Mouse (Mus musculus) lung, adult 2 months (tissue): ENCODE data around the gene C1qtnf6. TPM values are rescaled to one million over a fixed set of nuclear protein-coding genes. Genes with fewer than 3 reads are reported as not detected.

ENCODE experiments used
- DNase-seq: peaks from one replicate; pipeline ENCODE4 v3.0.0; 2022
- H3K4me1 ChIP-seq: fragments of 200-500 bp; 2 replicates; pipeline ENCODE4 v1.6.1; 2011; ENCODE audit warnings: low read length; ENCODE audit not compliant: control insufficient read depth, insufficient read depth
- H3K4me3 ChIP-seq: fragments of 200-500 bp; replicated peaks from 2 replicates; pipeline ENCODE3; 2011; ENCODE audit warnings: low read depth, mild to moderate bottlenecking, control low read depth, low read length; ENCODE audit errors: extremely low read depth
- CTCF ChIP-seq: fragments of 200-500 bp; IDR thresholded peaks from 2 replicates; pipeline ENCODE4 v1.5.1; 2011; ENCODE audit warnings: mild to moderate bottlenecking, low read length, control low read depth; ENCODE audit not compliant: insufficient read depth
- POLR2A ChIP-seq: fragments of 200-500 bp; IDR thresholded peaks from 2 replicates; pipeline ENCODE4 v1.6.1; 2011; ENCODE audit warnings: low read depth, mild to moderate bottlenecking, control low read depth, low read length, borderline replicate concordance; ENCODE audit errors: extremely low read depth
- WGBS: fragments of 180-500 bp; shearing (Covaris S2); methylation state at CpG from one replicate; pipeline ENCODE4 v1.1.7; 2018; 5-methylcytosine and 5-hydroxymethylcytosine counted together
- polyA plus RNA-seq: library from polyadenylated mRNA; depleted of rRNA; stranded (reverse); fragments of >200 nt; gene quantifications from 2 replicates; pipeline ENCODE4 v1.2.3, GENCODE M21; 2012

C1qtnf6 gene
- polyA plus RNA-seq, 1 experiment = 23.0 TPM

DNA sequence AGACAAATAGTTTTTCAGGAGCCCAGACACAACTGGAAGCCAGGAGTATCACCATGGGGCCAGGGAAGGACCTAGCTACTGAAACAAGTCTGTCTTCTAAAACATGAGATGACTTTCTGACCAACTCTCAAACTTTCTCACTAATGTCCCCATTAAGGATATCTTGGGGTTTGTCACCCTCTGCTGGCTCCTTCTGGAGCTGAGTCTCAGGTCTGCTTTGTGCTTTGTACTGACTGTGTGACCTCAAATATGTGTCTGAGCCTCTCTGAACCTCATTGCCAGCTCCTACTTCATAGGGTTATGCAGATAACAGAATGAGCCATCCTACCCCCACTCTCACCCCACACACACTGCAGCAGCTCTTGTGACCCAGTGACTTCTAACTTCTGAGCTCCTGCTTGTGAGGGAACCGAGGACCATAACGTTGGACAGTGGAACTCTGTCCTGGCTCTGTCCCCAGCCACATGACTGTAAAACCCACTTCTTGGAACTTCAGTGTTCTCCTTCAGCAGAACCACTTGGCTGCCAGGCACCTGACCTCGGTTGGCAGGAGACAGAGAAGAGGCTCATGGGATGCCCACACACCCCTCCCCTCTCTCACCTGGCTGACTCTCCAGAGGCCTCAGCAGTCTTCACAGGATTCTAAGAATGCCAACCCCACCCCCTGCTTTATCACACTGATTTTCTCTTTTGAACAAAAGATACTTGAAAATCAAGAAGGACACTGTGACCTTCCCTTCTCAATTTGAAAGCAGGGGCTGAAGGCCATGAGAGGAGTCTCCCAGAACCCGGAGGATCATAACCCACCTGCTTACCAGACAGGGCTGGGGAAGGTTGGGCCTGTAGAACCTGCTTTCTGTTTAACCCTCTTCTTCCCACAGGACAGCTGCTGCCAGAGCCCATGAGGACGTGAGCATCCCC lies 16.5 kb upstream of the C1qtnf6 start:
- WGBS = 35% methylated on average over 5 of the region's 5 CpGs
- no peaks in the 10 kb centered on the region for H3K4me1 ChIP-seq
- no peak overlapping the region for H3K4me3 ChIP-seq
- peak; percentile 75 for DNase-seq
- TF ChIP-seq POLR2A (no peak), CTCF (peak; percentile 16; the same call in 1 of the 2 replicates)

- Histone ChIP-seq H3K4me3 (no peak overlapping the region), H3K4me1 (no peaks in the 10 kb centered on the region)
- DNase-seq = no peak
- 70% methylated on average over 4 of the region's 4 CpGs for WGBS
- no peak for TF ChIP-seq POLR2A
- TF ChIP-seq CTCF = no peak
These were observed 14.8 kb upstream of the C1qtnf6 start for GRCm38 (mm10) chr15:78546060-78546459.

DNA sequence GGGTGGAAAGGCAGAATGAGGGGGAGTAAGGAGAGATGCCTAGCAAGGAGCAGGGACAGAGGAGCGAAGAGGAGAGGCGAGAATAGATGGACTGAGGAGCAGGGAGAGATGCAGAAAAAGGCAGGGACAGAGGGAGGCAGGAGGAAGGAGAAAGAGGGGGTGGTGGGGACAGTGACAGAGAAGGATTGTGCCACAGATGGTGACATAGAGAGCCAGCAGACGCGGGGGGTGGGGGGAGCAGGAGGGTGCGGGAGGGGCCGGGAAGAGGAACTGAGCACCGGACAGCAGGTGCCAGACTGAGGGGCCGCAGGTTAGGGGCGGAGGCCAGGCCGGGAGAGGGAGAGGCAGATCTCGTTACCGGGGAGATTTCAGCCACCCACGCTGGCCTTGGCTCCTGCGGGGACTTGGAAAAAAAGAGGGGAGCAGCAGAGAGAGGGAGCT lies 13.4 kb upstream of the C1qtnf6 start, which contains the start of gene Sstr3:
TSS of gene Sstr3 (minus strand) at position 125 of the 441 bp plus-strand sequence.
- Histone ChIP-seq H3K4me3 (no peak within 1 kb of the TSS), H3K4me1 (no peaks in the 10 kb centered on the region)
- WGBS = 14% methylated on average over 14 of the region's 14 CpGs
- no peak for DNase-seq
- no peak for TF ChIP-seq POLR2A
- no peak for TF ChIP-seq CTCF

DNA sequence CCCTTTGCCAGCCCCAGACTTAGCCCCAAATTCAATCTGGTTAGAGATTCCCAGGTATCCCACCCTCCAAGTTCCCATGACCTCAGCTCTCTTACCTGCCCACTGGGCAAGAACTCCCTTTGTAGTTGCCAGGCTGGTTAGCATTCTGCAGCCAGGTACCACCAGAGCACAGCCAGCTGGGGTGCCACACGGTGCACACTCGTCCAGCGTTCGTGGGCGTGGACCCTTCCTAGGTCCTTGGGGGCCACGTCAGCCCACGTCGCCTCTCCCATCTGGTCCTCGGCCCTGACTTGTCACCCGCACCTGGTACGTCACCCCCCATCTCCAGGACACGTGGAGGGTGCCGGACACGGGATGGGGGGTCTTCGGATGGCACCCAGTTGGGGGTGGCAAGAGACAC lies 12.8 kb upstream of the C1qtnf6 start:
- no peak for DNase-seq
- 64% methylated on average over 15 of the region's 15 CpGs for WGBS
- no peaks in the 10 kb centered on the region for H3K4me1 ChIP-seq
- H3K4me3 ChIP-seq = no peak overlapping the region
- no peak for TF ChIP-seq POLR2A
- TF ChIP-seq CTCF = no peak

GRCm38 (mm10) chr15:78542767-78543303 lies 11.6 kb upstream of the C1qtnf6 start:
- Histone ChIP-seq H3K4me1 (no peaks in the 10 kb centered on the region), H3K4me3 (no peak overlapping the region)
- WGBS = 62% methylated on average over 7 of the region's 7 CpGs
- DNase-seq = no peak
- TF ChIP-seq POLR2A = no peak
- TF ChIP-seq CTCF = no peak

GRCm38 (mm10) chr15:78542098-78542766 lies 11.0 kb upstream of the C1qtnf6 start:
- H3K4me1 ChIP-seq = no peaks in the 10 kb centered on the region
- TF ChIP-seq CTCF (no peak), POLR2A (no peak)
- no peak overlapping the region for H3K4me3 ChIP-seq
- no peak for DNase-seq
- WGBS = 63% methylated on average over 3 of the region's 3 CpGs

- Histone ChIP-seq H3K4me1 (no peaks in the 10 kb centered on the region), H3K4me3 (no peak overlapping the region)
- no peak for TF ChIP-seq CTCF
- no peak for TF ChIP-seq POLR2A
- 38% methylated on average over 3 of the region's 3 CpGs for WGBS
- no peak for DNase-seq
These were observed 10.4 kb upstream of the C1qtnf6 start for GRCm38 (mm10) chr15:78541606-78542005.

DNA sequence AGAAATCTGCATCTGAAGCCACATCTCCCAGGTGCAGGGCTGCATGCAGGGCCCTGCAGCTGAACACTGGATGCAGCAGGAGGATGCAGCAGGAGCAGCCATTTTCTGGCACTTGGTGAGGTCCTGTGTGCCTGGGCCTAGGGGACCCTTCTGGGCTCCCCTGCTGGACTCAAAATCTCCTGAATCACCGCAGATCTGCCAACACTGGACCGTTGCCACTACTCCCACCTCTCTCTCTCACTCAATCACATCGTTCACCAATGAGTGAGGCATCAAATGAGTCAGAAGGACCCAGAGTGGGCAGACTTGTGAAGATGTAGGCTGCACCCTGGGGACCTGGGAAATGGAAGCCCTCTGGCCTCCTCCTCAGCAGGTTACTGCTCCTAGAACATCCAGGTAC lies 9.8 kb upstream of the C1qtnf6 start:
- Histone ChIP-seq H3K4me3 (no peak overlapping the region), H3K4me1 (no peaks in the 10 kb centered on the region)
- DNase-seq = no peak
- TF ChIP-seq POLR2A = no peak
- no peak for TF ChIP-seq CTCF
- WGBS = 56% methylated on average over 3 of the region's 3 CpGs

- TF ChIP-seq POLR2A = no peak
- no peak for TF ChIP-seq CTCF
- Histone ChIP-seq H3K4me3 (no peak overlapping the region), H3K4me1 (peaks cover 6% of the 10 kb centered on the region; the same call in 1 of the 2 replicates)
- DNase-seq = no peak
- 61% methylated on average over 10 of the region's 10 CpGs for WGBS
These were observed 4.7 kb upstream of the C1qtnf6 start for GRCm38 (mm10) chr15:78535723-78536421.
